In the genomic region with DNA sequence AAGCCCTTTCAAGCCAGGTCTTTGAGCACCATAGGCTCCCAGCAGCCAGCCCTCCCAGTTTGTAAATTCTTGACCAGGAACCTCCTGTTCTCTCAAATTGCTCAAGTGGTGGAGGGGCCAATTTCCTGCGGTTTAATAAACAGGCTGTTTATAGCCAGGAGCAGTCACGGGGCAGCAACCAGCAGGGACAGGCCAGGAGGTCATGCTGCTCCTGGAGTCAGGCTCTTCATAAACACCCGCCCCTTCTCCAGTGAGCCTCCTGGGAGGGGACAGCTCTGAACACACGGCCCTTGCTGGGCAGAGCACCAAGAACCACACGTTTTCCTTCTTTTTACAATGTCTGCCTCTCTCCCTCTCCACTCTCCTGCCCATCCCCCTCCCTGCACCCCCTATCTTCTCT, we compare ENCODE assay signal across 9 mouse cellular contexts. TPM values are rescaled to one million over a fixed set of nuclear protein-coding genes. Genes with fewer than 3 reads are reported as not detected.
DNase-seq lines count a peak whose midpoint lies in the region; ATAC-seq and TF ChIP-seq lines count a peak whose summit lies in the region.
"Had no signal": no experiment of that assay in that cellular context is flagged by ENCODE, and none has a peak within 500 bp of the region (broad histone marks: within the 10 kb centered on the region; RNA-seq: fewer than 3 reads in every experiment).

No protein-coding gene starts in this region.

- no peak for TF ChIP-seq CTCF in midbrain, postnatal 0 days (IDR thresholded peaks at IDR 0.05)
- no peak for TF ChIP-seq CTCF in lung, postnatal 0 days (IDR thresholded peaks at IDR 0.05)

- no peak overlapping the region for H3K4me2 ChIP-seq in midbrain, postnatal 0 days (ENCODE audit: low read depth, low read length, poor library complexity, severe bottlenecking)
- no peak overlapping the region for H3K4me2 ChIP-seq in midbrain, embryonic 15.5 days
- H3K4me2 ChIP-seq in kidney, embryonic 15.5 days, result no peak overlapping the region
- no peak overlapping the region for H3K4me2 ChIP-seq in lung, postnatal 0 days (replicated peaks; ENCODE audit: low read depth, low read length)
- no peak overlapping the region for H3K4me2 ChIP-seq in forebrain, embryonic 12.5 days

- no peaks in the 10 kb centered on the region for H3K27me3 ChIP-seq in midbrain, postnatal 0 days (ENCODE audit: insufficient read depth, low read length)
- no peaks in the 10 kb centered on the region for H3K27me3 ChIP-seq in midbrain, embryonic 15.5 days (replicated peaks)
- H3K27me3 ChIP-seq in kidney, embryonic 15.5 days, result no peaks in the 10 kb centered on the region
- H3K27me3 ChIP-seq in lung, postnatal 0 days (replicated peaks; ENCODE audit: insufficient read depth, low read length), result no peaks in the 10 kb centered on the region
- H3K27me3 ChIP-seq in forebrain, embryonic 12.5 days, result no peaks in the 10 kb centered on the region
- H3K27me3 ChIP-seq: CH12.LX had no signal

- no peak overlapping the region for H3K4me3 ChIP-seq in midbrain, postnatal 0 days (ENCODE audit: low read depth, low read length)
- no peak overlapping the region for H3K4me3 ChIP-seq in midbrain, embryonic 15.5 days
- H3K4me3 ChIP-seq in kidney, embryonic 15.5 days (replicated peaks), result no peak overlapping the region
- H3K4me3 ChIP-seq in lung, postnatal 0 days (ENCODE audit: low read depth, low read length), result no peak overlapping the region
- H3K4me3 ChIP-seq in forebrain, embryonic 12.5 days (replicated peaks), result no peak overlapping the region

- no peak for ATAC-seq in midbrain, postnatal 0 days (ENCODE audit: low FRiP score)
- no peak; the same call in 1 of the 2 replicates for ATAC-seq in midbrain, embryonic 15.5 days (replicated peaks)
- ATAC-seq in kidney, embryonic 15.5 days (replicated peaks; ENCODE audit: low FRiP score), result peak; percentile 89
- ATAC-seq in lung, postnatal 0 days, result peak; percentile 92
- no peak for ATAC-seq in forebrain, embryonic 12.5 days (ENCODE audit: low FRiP score)

- H3K4me1 ChIP-seq in midbrain, postnatal 0 days (ENCODE audit: insufficient read depth, low read length), result no peaks in the 10 kb centered on the region
- no peaks in the 10 kb centered on the region for H3K4me1 ChIP-seq in midbrain, embryonic 15.5 days
- H3K4me1 ChIP-seq in kidney, embryonic 15.5 days, result peaks cover 31% of the 10 kb centered on the region
- H3K4me1 ChIP-seq in lung, postnatal 0 days (ENCODE audit: insufficient read depth, low read depth, low read length), result peaks cover 12% of the 10 kb centered on the region; the same call in 1 of the 2 replicates
- peaks cover 6% of the 10 kb centered on the region for H3K4me1 ChIP-seq in forebrain, embryonic 12.5 days

- peak; percentile 94 for TF ChIP-seq EP300 in lung, postnatal 0 days (IDR thresholded peaks at IDR 0.05)

- H3K9ac ChIP-seq in midbrain, postnatal 0 days (replicated peaks; ENCODE audit: low read length, poor library complexity, severe bottlenecking), result no peak overlapping the region
- no peak overlapping the region for H3K9ac ChIP-seq in midbrain, embryonic 15.5 days
- no peak overlapping the region for H3K9ac ChIP-seq in kidney, embryonic 15.5 days
- no peak overlapping the region; the same call in 1 of the 2 replicates for H3K9ac ChIP-seq in lung, postnatal 0 days (replicated peaks; ENCODE audit: low read depth)
- no peak overlapping the region for H3K9ac ChIP-seq in forebrain, embryonic 12.5 days

- no peaks in the 10 kb centered on the region for H3K9me3 ChIP-seq in midbrain, postnatal 0 days (ENCODE audit: low read length)
- H3K9me3 ChIP-seq in midbrain, embryonic 15.5 days, result no peaks in the 10 kb centered on the region
- no peaks in the 10 kb centered on the region for H3K9me3 ChIP-seq in kidney, embryonic 15.5 days (replicated peaks)
- H3K9me3 ChIP-seq in lung, postnatal 0 days (ENCODE audit: low read length), result no peaks in the 10 kb centered on the region
- H3K9me3 ChIP-seq in forebrain, embryonic 12.5 days, result no peaks in the 10 kb centered on the region

- H3K36me3 ChIP-seq in midbrain, postnatal 0 days (ENCODE audit: insufficient read depth, low read length), result no peaks in the 10 kb centered on the region
- no peaks in the 10 kb centered on the region for H3K36me3 ChIP-seq in midbrain, embryonic 15.5 days (replicated peaks)
- no peaks in the 10 kb centered on the region for H3K36me3 ChIP-seq in kidney, embryonic 15.5 days
- no peaks in the 10 kb centered on the region for H3K36me3 ChIP-seq in lung, postnatal 0 days (ENCODE audit: insufficient read depth, low read length)
- no peaks in the 10 kb centered on the region for H3K36me3 ChIP-seq in forebrain, embryonic 12.5 days (replicated peaks)

- 28% methylated on average over 4 of the region's 5 CpGs for WGBS in midbrain, postnatal 0 days
- WGBS in midbrain, embryonic 15.5 days, result 46% methylated on average over 5 of the region's 5 CpGs
- WGBS in kidney, embryonic 15.5 days, result 3% methylated on average over 5 of the region's 5 CpGs
- 7% methylated on average over 5 of the region's 5 CpGs for WGBS in lung, postnatal 0 days
- 41% methylated on average over 5 of the region's 5 CpGs for WGBS in forebrain, embryonic 12.5 days

- DNase-seq in midbrain, postnatal 0 days (ENCODE audit: low spot score), result peak; percentile 26
- peak; percentile 99 for DNase-seq in heart, adult 11 months
- DNase-seq in lung, postnatal 0 days (ENCODE audit: low spot score), result peak; percentile 96
- no peak for DNase-seq in layer of hippocampus, postnatal 10 days (ENCODE audit: low spot score in 2 of 2)
- no peak for DNase-seq in thymus, postnatal 4 days

- no peak overlapping the region for H3K27ac ChIP-seq in midbrain, postnatal 0 days (ENCODE audit: low read depth, low read length)
- no peak overlapping the region for H3K27ac ChIP-seq in midbrain, embryonic 15.5 days
- H3K27ac ChIP-seq in kidney, embryonic 15.5 days, result peak overlapping the region; percentile 84
- peak overlapping the region; percentile 88 for H3K27ac ChIP-seq in lung, postnatal 0 days (ENCODE audit: low read length)
- H3K27ac ChIP-seq in forebrain, embryonic 12.5 days, result no peak overlapping the region

RNA-seq across cellular contexts. Expression of gene Gpx3, which starts 17.3 kb away (rescaled TPM):
- 14.6 and 23.1 TPM in 2 replicates for total RNA-seq in midbrain, postnatal 0 days (2014; rRNA removed)
- 69.3 and 70.3 TPM in 2 replicates for polyA plus RNA-seq in midbrain, postnatal 0 days (2015; fragmentation: Nextera tagmentation; extraction: Ambion mirVana)
- 26.5 and 30.0 TPM in 2 replicates for polyA plus RNA-seq in midbrain, embryonic 15.5 days (2015; fragmentation: Nextera tagmentation; extraction: Ambion mirVana)
- 156 and 157 TPM in 2 replicates for polyA plus RNA-seq in kidney, embryonic 15.5 days (2015; fragmentation: Nextera tagmentation; extraction: Ambion mirVana)
- polyA plus RNA-seq in lung, postnatal 0 days (2015; fragmentation: Nextera tagmentation; extraction: Ambion mirVana), result 342 and 535 TPM in 2 replicates
- 33.9 and 37.6 TPM in 2 replicates for polyA plus RNA-seq in forebrain, embryonic 12.5 days (2016; fragmentation: Nextera tagmentation; extraction: Ambion mirVana)
- 1 to 10 TPM; 7.0 to 7.1 TPM for total RNA-seq in layer of hippocampus, postnatal 10 days (2021)
- total RNA-seq: CH12.LX had no signal

RNA-seq across cellular contexts. Expression of gene Hint1, which starts 18.8 kb away (rescaled TPM):
- 475 and 586 TPM in 2 replicates for total RNA-seq in midbrain, postnatal 0 days (2014; rRNA removed)
- 1,006 and 1,130 TPM in 2 replicates for polyA plus RNA-seq in midbrain, postnatal 0 days (2015; fragmentation: Nextera tagmentation; extraction: Ambion mirVana)
- 589 and 658 TPM in 2 replicates for polyA plus RNA-seq in midbrain, embryonic 15.5 days (2015; fragmentation: Nextera tagmentation; extraction: Ambion mirVana)
- 683 and 778 TPM in 2 replicates for polyA plus RNA-seq in kidney, embryonic 15.5 days (2015; fragmentation: Nextera tagmentation; extraction: Ambion mirVana)
- polyA plus RNA-seq in lung, postnatal 0 days (2015; fragmentation: Nextera tagmentation; extraction: Ambion mirVana), result 500 and 528 TPM in 2 replicates
- polyA plus RNA-seq in forebrain, embryonic 12.5 days (2016; fragmentation: Nextera tagmentation; extraction: Ambion mirVana), result 791 and 796 TPM in 2 replicates
- total RNA-seq in layer of hippocampus, postnatal 10 days (2021), result 100 to 1,000 TPM; 341 to 384 TPM

RNA-seq across cellular contexts. Expression of gene Lyrm7, which starts 24.2 kb away (rescaled TPM):
- total RNA-seq in midbrain, postnatal 0 days (2014; rRNA removed), result 3.2 and 5.2 TPM in 2 replicates
- 7.9 and 8.8 TPM in 2 replicates for polyA plus RNA-seq in midbrain, postnatal 0 days (2015; fragmentation: Nextera tagmentation; extraction: Ambion mirVana)
- polyA plus RNA-seq in midbrain, embryonic 15.5 days (2015; fragmentation: Nextera tagmentation; extraction: Ambion mirVana), result 11.5 and 14.1 TPM in 2 replicates
- 5.3 and 8.6 TPM in 2 replicates for polyA plus RNA-seq in kidney, embryonic 15.5 days (2015; fragmentation: Nextera tagmentation; extraction: Ambion mirVana)
- polyA plus RNA-seq in lung, postnatal 0 days (2015; fragmentation: Nextera tagmentation; extraction: Ambion mirVana), result 2.3 and 3.1 TPM in 2 replicates
- 8.2 TPM in 2 replicates for polyA plus RNA-seq in forebrain, embryonic 12.5 days (2016; fragmentation: Nextera tagmentation; extraction: Ambion mirVana)
- total RNA-seq in layer of hippocampus, postnatal 10 days (2021), result 10 to 100 TPM; 21.2 to 24.5 TPM

Comparison
In these comparisons a context has a peak if more than half of its experiments do, and no peak if none do; other contexts are left out.
1. ATAC-seq: peak in kidney, embryonic 15.5 days (single experiment) and lung, postnatal 0 days (single experiment); none in midbrain, postnatal 0 days (single experiment), midbrain, embryonic 15.5 days (single experiment) and forebrain, embryonic 12.5 days (single experiment).
2. DNase-seq: peak in midbrain, postnatal 0 days (single experiment), heart, adult 11 months (single experiment) and lung, postnatal 0 days (single experiment); none in layer of hippocampus, postnatal 10 days (0 of 2) and thymus, postnatal 4 days (single experiment).
3. H3K27ac ChIP-seq: peak in kidney, embryonic 15.5 days (single experiment) and lung, postnatal 0 days (single experiment); none in midbrain, postnatal 0 days (single experiment), midbrain, embryonic 15.5 days (single experiment) and forebrain, embryonic 12.5 days (single experiment).